Mouse (Mus musculus): Measurements from ENCODE around the gene Cav3. TPM values are rescaled to one million over a fixed set of nuclear protein-coding genes. Genes with fewer than 3 reads are reported as not detected.

The Cav3 gene
- total RNA-seq, 4 experiments from 2014 or later: not detected

DNA sequence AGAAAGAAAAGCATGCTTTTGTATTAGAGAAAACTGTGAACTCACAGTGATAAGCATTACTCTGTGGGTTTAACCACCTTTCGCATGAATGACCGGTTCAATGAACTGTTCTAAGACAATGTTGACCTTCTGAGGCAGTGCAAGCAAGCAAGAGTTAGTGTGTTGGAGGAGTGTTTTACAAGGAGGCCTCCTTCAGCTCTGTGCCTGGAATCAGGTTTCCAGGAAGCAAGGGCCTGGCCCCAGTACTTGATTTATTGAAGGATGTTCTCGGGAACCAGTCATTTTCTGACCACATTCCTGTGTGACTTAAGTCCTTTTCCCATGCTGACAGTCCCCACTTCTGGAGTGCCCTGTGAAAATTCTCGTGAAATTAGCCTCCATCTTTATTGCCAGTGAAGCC is 35.9 kb downstream of the Cav3 start:
- DNase-seq: no peak

DNA sequence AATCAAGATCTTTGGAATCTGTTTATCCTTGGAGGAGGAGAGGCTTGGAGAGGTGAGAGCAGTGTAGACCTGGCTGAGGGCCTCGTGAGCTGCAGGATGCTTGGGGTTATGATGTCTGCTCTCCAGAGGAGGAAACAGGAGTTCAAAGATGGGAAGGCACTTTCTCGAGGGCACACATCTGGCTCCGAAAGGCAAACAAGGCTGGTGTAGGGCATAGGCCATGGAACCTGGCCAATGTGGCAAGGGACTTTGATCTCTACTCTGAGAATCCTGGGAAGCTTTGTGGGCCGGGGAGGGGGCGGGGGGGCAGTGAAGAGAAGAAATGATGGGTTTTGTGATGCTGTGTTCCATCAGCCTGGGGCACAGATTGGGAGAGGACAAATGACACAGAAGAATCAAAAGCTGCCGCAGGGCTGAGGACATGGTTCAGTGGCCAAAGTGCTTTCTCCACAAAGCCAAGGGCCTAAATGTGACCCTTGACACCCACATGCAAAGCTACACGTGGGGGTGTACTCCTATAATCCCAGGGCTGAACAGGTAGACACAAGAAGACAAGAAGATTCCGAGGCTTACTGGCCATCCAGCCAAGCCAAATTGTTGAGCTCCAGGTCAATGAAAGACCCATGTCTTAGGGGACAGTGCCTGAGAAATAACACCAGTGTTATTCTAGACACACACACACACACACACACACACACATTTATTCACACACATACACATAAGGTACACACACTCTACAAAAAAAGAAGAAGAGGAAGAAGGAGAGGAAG is 37.2 kb downstream of the Cav3 start:
- no peak for DNase-seq

DNA sequence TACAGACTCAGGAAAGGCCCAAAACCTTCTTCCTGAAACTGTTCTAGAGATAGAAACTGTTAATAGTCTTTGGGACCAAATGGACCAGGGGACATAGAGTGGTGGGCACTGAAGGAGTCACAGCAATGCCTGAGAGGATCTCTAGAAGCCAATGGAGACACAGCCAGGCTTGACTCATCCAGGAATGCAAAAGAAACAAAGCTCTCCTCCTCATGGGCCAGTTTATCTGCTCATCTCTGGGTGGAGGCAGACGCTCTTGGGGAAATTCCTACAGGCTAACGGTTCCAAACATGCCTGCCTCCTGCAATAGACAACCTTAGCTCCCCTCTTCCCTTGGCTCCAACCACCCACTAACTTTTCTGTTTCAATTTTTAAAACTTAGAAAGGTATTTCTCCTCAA is 38.2 kb downstream of the Cav3 start:
- no peak for DNase-seq

DNA sequence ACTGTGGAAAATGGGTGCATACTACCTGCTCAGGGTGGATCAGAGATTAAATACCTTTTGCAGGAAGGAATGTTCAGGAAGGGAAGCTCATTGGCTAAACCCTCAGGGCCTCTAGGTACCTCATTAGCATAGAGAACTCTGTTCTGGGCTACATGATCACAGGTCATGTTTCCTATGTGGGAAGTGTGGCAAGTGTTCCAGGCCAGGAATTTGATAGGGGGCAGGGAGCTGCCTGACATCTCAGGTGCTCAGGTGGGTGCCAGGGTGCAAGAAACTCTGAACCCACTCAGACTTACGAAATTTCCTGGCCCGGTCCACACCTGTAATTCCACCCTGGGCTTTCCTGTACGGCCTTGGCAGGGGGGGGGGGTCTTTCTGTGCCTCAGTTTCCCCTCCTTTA is 39.4 kb downstream of the Cav3 start:
- no peak for DNase-seq

DNA sequence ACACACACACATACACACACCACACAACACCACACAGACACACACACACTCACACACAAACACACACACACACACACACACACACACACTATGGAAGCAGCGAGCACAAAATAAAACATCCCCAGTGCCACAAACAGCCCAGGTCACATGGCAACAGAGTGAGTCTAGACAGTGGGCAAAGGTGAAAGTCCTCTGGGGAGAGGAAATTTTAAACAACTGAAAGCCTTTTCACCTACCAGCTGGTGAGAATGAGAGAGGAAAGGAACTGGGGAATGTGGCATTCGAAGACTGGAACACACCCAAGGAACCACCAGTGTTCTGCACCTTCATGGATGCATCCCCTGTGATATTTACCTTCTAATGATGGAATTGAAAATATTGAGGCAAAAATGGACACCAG is 40.2 kb downstream of the Cav3 start:
- no peak for DNase-seq

DNA sequence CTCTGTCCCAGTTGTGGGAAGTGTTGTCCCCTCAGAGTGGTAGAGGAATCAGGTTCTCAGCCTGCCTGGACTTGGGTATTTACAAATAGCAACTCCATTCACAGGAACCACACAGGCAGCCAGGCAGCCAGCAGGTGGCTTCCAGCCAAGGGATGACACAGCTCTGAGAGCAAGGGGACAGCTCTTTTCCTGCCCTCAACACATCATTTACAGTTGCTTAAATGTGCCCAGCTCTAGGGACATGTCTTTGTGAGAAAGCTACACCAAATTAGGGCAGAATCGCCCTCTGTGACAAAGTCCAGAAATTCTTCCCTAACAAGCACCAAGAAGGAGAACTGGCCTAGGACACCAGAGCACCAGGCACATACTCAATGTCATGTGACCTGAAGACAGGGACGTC is 41.9 kb downstream of the Cav3 start:
- DNase-seq: no peak

DNA sequence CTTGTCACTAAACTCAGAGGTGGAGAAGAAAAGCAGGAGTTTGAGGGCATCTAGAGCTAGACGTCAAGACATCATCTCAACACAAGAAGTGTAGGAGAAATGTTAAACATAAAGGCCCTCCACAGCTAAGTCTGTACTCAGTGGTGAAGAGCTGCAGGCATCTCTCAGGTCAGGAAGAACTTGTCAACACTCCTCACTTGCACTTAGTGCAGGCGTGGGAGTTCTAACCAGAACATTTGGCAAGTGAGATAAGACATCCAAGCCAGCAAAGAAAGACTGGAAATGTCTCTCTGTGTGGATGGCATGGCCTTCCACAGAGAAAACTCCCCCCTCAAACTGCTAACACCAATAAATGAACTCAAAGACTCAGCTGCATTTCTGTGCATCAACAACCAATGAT is 48.3 kb downstream of the Cav3 start:
- no peak for DNase-seq

DNA sequence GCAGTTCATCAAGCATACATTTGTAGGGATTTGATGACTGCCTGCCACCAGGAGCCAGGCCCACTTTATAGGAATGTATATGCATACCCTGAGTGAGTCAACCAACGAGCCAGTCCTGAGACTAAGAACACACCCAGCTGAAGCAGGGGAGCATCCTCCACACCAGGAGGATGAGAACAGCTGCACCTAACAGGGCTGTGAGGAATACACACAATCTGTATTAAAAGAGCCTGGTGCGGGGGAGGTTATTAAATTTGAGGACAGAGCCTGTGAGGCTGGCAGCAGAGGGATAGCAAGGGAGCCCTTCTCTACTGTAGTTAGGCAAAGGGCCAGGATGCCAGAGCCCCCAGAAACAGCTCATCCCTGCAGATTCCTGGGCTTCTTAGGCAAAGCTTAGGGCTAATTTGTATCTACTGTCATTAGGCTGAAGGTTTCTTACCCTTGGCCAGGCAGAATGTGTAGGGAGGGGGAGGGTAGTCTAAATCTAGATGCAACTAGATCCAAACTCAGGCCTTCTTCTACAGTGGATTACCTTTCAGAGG is 50.4 kb downstream of the Cav3 start:
- no peak for DNase-seq

DNA sequence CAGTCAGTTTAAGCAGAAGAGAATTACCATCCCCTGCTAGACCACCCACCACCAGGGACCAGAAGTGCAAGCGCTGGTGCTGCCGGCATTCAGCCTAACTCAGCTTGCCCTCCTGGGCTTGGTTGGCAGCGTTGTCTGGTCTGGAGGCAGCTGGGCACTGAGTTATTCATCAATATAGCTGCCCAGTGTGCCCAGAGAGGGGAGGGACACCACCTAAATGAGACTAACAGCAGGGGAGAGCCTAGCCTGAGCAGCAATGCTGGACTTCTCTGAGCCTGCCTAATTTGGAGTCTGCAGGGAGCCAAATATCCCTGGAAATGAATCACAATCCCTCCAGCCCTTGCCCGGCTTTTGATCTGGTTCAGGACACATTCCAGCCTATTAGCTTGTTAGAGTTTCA is 51.0 kb downstream of the Cav3 start:
- DNase-seq: no peak

DNA sequence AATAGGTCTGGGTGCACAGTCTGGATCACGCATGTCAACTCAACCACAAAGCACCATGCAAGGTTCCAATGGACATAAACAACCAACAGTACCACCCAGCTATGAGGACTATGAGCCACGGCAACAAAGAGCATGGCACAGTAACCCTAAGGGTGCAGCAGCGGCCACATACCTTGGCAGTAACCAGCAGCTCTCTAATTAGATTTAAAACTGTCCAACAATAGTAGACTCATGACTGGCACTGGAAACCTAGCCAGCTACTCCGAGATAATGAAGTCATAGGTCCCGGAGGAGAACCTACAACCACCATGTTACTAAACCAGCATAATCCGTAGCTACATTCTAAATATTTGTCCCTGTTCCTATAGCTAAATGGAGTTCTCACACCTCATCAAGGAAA is 55.3 kb downstream of the Cav3 start:
- no peak for DNase-seq

DNA sequence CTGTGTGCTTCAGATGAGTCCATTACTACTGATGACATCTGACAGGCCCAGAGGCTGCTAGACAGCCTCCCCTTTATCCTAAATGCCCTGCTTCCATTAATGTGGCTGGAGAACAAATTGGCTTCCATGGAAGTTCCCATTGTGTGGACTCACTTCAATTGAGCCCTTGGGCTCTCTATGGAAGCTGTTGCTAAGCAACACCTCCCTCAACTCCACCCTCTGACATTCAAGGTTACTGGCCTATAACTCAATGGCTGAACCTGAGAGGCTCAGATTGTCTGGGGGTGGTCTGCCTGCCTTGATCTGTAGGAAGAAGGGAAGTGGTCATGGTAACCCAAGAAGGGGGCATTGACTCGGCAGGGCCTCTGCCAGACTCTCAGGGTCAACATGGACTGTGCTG is 57.2 kb downstream of the Cav3 start:
- DNase-seq: no peak

DNA sequence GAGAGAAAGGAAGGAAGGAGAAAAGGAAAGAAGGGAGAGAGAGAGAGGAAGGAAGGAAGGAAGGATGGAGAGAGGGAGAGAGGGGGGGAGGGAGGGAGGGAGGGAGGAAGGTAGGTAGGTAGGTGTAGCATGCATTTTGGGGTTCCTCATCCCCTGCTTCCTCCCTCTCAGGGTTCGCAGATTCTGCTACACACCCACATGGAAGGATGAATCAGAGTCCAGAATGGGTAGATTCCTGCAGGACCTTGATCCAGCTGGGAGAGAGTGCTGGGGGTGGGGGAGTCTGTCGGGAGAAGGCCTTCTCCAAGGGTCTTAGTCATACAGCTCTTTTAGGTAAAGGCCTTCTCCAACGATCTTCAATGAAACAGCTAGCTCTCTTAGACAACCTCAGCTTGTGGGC is 58.3 kb downstream of the Cav3 start:
- DNase-seq: no peak

DNA sequence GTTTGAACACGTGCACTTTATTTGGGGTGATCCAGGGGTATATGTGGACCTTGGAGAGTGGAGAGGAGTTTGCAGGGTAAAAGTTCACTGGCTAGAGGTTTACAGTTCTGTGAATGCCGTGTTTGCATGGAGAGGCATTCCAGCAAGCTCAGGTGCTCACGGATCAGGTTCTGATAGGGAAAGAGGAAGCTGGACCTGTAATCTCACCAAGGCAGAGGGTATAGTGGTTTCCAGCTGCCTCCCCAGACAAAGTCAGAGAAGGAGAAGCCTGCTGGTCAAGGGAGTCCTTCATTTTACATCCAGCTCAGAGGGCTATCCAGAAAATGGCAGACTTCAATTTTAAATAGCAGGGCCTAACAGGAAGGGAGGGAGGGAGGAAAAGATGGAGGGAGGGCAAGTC is 58.7 kb downstream of the Cav3 start:
- no peak for DNase-seq

Other genes with a start within 250 kb of the Cav3 start
- 10 to 100 TPM in 3 of 4 experiments, 1 to 10 TPM in 1; 6.2 to 13.3 (median 10.2) TPM for gene Lmcd1, start 185.7 kb upstream of the Cav3 start, total RNA-seq (2022)
- 1 to 10 TPM; 1.0 to 7.3 (median 2.4) TPM for gene Ssu2, start 71.5 kb upstream of the Cav3 start, total RNA-seq (2022)
- 100 to 1,000 TPM in 2 of 4 experiments, 10 to 100 TPM in 2; 15.5 to 261 (median 124) TPM for gene Oxtr, start 30.4 kb downstream of the Cav3 start, total RNA-seq (2022)
- 1 to 10 TPM; 6.2 to 8.7 (median 7.8) TPM for gene Rad18, start 237.2 kb downstream of the Cav3 start, total RNA-seq (2022)

All from adrenal gland, adult 8-10 months (tissue).